Mouse (Mus musculus): Measurements from ENCODE around the gene Ctdspl2. TPM values are rescaled to one million over a fixed set of nuclear protein-coding genes. Genes with fewer than 3 reads are reported as not detected.
"Not testable (repeated sequence)": the region's sequence is repeated elsewhere in the genome, so short reads cannot be mapped to it uniquely, and the experiment has no call there.

The Ctdspl2 gene
- polyA plus RNA-seq (2012; rRNA removed): 0.72 and 1.3 TPM in 2 replicates

DNA sequence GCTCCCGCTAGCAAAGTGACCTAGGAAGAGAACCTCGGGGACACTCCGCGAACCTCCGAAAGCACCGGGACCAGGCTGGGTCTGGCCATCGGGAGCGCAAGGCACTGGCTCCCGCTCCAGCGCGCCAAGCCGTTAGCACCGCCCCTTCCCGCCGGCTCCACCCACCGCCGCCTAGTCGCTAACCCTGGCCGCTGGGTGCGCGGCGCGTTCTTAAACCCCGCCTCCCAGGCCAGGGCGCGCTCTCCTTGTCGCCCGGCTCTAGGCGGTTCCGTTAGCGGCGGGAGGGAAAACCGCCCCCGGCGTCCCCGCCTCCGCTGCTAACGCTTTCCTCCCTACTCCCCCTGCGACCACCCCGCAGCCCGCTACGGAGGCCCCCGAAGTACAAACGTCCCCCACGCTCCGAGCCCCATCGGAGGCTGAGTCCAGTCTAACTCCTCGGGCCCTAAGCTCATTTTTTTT, at the start of gene Ctdspl2, which contains the start of gene Mageb3:
Ctdspl2 (plus strand) TSS at position 237 of the 459 bp plus-strand sequence.
Mageb3 (minus strand) TSS at position 328 of the 459 bp plus-strand sequence.
- under 1% methylated on average over 48 of the region's 48 CpGs for WGBS
- H3K4me3 ChIP-seq (ENCODE audit: low read depth, low read length): peak within 1 kb of the TSS; percentile 83
- H3K27me3 ChIP-seq (ENCODE audit: control insufficient read depth, insufficient read depth, low read length): no peaks in the 10 kb centered on the region
- peaks cover under 1% of the 10 kb centered on the region; the same call in 1 of the 2 replicates for H3K36me3 ChIP-seq (ENCODE audit: control insufficient read depth, insufficient read depth, low read length)
- H3K4me1 ChIP-seq (ENCODE audit: control insufficient read depth, insufficient read depth, insufficient read length, low read length): peaks cover 6% of the 10 kb centered on the region; the same call in 1 of the 2 replicates
- TF ChIP-seq POLR2A (IDR thresholded peaks at IDR 0.05; ENCODE audit: low read depth, low read length) (no peak; the same call in 1 of the 2 replicates), CTCF (IDR thresholded peaks at IDR 0.05; ENCODE audit: extremely low read depth, insufficient read length, insufficient replicate concordance, low read depth, low read length) (no peak)
- peak within 1 kb of the TSS; percentile 83 for H3K27ac ChIP-seq (ENCODE audit: insufficient read depth, low read depth, low read length)

DNA sequence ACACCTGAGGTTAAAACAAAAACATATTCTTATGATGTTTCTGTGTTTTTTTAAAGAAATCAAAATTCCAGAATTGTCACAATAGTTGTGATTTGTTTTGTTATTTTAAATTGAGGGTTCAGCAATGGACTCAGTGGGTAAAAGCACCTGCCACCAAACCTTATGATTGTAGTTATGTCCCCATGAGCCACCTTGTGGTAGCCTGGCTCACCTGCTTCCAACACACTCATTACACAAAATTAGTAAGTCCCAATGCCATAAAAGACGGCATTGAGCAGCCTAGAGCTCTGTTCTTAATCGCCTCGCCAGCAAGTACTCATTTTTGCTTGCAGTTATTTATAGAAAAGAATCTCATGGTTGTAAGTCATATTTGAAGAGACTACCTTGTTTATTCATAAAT, 45.8 kb upstream of the Ctdspl2 start:
- H3K36me3 ChIP-seq (ENCODE audit: control insufficient read depth, insufficient read depth, low read length): no peaks in the 10 kb centered on the region
- H3K4me3 ChIP-seq (ENCODE audit: low read depth, low read length): no peak overlapping the region
- WGBS: 78% methylated on average over 3 of the region's 3 CpGs

DNA sequence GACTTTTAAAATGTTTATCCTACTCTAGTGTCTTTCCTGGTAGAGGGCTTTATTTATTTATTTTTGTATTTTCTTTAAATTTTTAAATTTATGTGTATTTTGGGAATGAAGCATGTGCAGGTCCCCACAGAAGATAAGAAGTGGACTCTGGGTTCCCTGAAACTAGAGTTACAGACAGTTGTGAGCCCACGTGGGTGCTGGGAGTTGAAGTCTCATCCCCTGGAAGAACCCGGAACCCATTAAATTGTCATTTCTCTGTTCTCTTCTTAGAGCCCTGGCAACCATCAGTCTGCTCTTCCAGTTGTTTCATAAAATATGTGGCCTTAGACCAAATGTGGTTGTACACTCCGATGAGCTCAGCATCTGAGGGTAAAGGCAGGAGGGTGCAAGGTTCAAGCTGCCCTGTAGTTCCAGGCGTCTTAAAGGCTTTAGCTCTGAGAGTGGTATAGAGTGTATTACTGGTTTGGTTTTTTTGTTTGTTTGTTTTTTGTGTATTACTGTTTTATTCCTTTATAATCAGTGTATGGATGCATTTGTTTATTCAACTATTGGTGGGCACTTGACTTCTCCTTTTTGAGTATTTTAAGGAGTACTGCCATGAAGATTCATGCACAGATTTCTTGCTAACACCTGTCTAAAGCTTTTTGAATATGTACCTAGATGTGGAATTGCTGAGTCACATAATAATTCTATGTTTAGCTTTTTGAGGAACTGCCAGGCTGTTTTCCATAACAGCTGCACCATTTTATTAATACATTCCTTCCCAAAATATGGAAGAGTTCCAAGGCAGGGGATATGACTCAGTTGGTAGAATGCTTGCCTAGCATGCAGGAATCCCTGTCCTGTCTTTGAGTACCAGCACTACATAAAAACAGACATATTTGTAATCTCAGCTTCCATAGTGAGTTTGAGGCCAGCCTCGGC, 39.5 kb upstream of the Ctdspl2 start:
- H3K27me3 ChIP-seq (ENCODE audit: control insufficient read depth, insufficient read depth, low read length): no peaks in the 10 kb centered on the region
- no peak overlapping the region for H3K27ac ChIP-seq (ENCODE audit: insufficient read depth, low read depth, low read length)
- 82% methylated on average over 5 of the region's 5 CpGs for WGBS
- no peaks in the 10 kb centered on the region for H3K4me1 ChIP-seq (ENCODE audit: control insufficient read depth, insufficient read depth, insufficient read length, low read length)
- H3K4me3 ChIP-seq (ENCODE audit: low read depth, low read length): no peak overlapping the region
- H3K36me3 ChIP-seq (ENCODE audit: control insufficient read depth, insufficient read depth, low read length): no peaks in the 10 kb centered on the region
- TF ChIP-seq CTCF (IDR thresholded peaks at IDR 0.05; ENCODE audit: extremely low read depth, insufficient read length, insufficient replicate concordance, low read depth, low read length) (no peak), POLR2A (IDR thresholded peaks at IDR 0.05; ENCODE audit: low read depth, low read length) (no peak)

More for the DNA sequence above, 45.8 kb upstream of the Ctdspl2 start:
- Histone ChIP-seq H3K27ac (ENCODE audit: insufficient read depth, low read depth, low read length) (no peak overlapping the region), H3K27me3 (ENCODE audit: control insufficient read depth, insufficient read depth, low read length) (no peaks in the 10 kb centered on the region), H3K4me1 (ENCODE audit: control insufficient read depth, insufficient read depth, insufficient read length, low read length) (no peaks in the 10 kb centered on the region)
- TF ChIP-seq POLR2A (IDR thresholded peaks at IDR 0.05; ENCODE audit: low read depth, low read length) (no peak), CTCF (IDR thresholded peaks at IDR 0.05; ENCODE audit: extremely low read depth, insufficient read length, insufficient replicate concordance, low read depth, low read length) (no peak)

DNA sequence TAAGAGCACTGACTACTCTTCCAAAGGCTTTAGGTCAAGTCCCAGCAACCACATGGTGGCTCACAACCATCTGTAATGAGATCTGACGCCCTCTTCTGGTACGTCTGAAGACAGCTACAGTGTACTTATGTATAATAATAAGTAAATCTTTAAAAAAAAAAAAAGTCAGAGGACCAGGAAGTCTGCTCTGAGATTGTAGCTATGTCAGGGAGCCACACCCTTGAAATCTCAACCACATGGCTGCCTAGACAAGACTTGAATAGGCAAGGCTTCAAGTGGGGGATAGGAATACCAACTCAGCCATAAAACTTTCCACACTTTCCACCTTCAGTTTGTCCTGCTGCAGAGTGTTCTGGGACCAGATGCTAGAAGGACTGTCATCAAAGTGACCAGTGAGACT, 18.2 kb upstream of the Ctdspl2 start:
- not testable (repeated sequence) for H3K27ac ChIP-seq (ENCODE audit: insufficient read depth, low read depth, low read length); H3K4me3 ChIP-seq (ENCODE audit: low read depth, low read length); H3K27me3 ChIP-seq (ENCODE audit: control insufficient read depth, insufficient read depth, low read length); H3K36me3 ChIP-seq (ENCODE audit: control insufficient read depth, insufficient read depth, low read length); H3K4me1 ChIP-seq (ENCODE audit: control insufficient read depth, insufficient read depth, insufficient read length, low read length)
- 64% methylated on average over 2 of the region's 2 CpGs for WGBS

DNA sequence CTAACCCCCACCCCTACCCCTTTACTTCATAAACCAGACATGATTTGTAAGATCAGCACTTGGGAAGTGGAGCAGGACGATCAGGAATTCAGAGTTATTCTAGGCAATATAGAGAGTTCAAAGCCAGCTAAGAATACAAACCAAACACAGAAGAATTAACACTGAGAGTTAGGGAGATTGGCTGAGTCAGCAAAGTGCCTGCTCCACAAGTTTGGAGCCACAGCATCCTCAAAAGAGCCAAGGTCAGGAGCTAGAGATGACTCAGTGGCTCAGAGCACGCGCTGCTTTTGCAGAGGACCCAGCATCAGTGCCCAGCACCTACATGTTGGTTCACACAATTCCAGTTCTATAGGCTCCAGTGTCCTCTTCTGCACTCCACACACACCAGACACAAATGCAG, 12.4 kb upstream of the Ctdspl2 start:
- WGBS: 73% methylated on average over 3 of the region's 3 CpGs
- Histone ChIP-seq H3K27me3 (ENCODE audit: control insufficient read depth, insufficient read depth, low read length) (no peaks in the 10 kb centered on the region), H3K4me1 (ENCODE audit: control insufficient read depth, insufficient read depth, insufficient read length, low read length) (no peaks in the 10 kb centered on the region), H3K27ac (ENCODE audit: insufficient read depth, low read depth, low read length) (no peak overlapping the region), H3K36me3 (ENCODE audit: control insufficient read depth, insufficient read depth, low read length) (no peaks in the 10 kb centered on the region), H3K4me3 (ENCODE audit: low read depth, low read length) (no peak overlapping the region)
- no peak for TF ChIP-seq POLR2A (IDR thresholded peaks at IDR 0.05; ENCODE audit: low read depth, low read length)
- TF ChIP-seq CTCF (IDR thresholded peaks at IDR 0.05; ENCODE audit: extremely low read depth, insufficient read length, insufficient replicate concordance, low read depth, low read length): no peak

DNA sequence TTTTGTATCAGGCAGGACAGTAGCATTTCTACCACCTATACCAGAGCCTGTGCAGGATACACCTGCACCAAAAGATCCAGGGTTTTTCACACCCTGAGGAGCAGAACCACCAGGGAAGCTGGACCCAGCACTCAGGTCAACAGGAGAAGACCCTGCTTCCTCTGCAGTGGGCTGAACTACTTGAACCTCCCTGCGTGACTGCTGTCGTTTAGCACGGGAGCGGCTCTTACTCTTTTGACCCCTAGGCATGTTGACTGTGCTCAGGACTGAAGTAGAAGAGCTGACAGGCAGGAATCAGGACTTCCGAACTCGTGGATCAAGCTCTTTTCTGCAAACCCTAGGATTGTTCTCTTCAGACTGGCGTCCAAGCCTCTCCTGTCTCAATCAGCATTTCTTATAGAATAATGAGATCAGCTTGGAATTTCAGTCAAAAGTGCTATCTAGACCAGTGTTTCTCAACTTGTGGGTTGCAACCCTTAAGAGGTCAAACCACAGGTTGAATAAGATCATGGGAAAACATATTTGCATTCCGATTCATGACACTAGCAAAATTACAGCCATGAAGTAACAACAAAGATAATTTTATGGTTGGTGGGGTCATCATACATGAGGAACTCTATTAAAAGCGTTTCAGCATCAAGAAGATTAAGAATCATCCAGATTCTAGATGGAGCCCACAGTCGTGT, 687 bp upstream of the Ctdspl2 start:
- 16% methylated on average over 10 of the region's 10 CpGs for WGBS
- Histone ChIP-seq H3K4me1 (ENCODE audit: control insufficient read depth, insufficient read depth, insufficient read length, low read length) (peaks cover 6% of the 10 kb centered on the region; the same call in 1 of the 2 replicates), H3K36me3 (ENCODE audit: control insufficient read depth, insufficient read depth, low read length) (no peaks in the 10 kb centered on the region), H3K4me3 (ENCODE audit: low read depth, low read length) (peak overlapping the region; percentile 83), H3K27ac (ENCODE audit: insufficient read depth, low read depth, low read length) (no peak overlapping the region), H3K27me3 (ENCODE audit: control insufficient read depth, insufficient read depth, low read length) (no peaks in the 10 kb centered on the region)
- no peak for TF ChIP-seq POLR2A (IDR thresholded peaks at IDR 0.05; ENCODE audit: low read depth, low read length)
- no peak for TF ChIP-seq CTCF (IDR thresholded peaks at IDR 0.05; ENCODE audit: extremely low read depth, insufficient read length, insufficient replicate concordance, low read depth, low read length)

Data from small intestine, adult 2 months (tissue).